Mouse (Mus musculus) liver, adult 2 months (tissue): ENCODE measurements around the gene Lpar2. TPM values are rescaled to one million over a fixed set of nuclear protein-coding genes. Genes with fewer than 3 reads are reported as not detected.

Experiments used
- DNase-seq: peaks from one replicate; pipeline ENCODE4 v3.0.0-alpha.2; 2011; ENCODE audit warnings: low read depth, low spot score; ENCODE audit errors: extremely low read depth
- H3K27ac ChIP-seq: fragments of 200-500 bp; replicated peaks from 2 replicates; pipeline ENCODE4 v1.5.1; 2012; ENCODE audit warnings: low read depth, mild to moderate bottlenecking, control low read depth, inconsistent platforms, low read length; ENCODE audit not compliant: insufficient read depth
- H3K27me3 ChIP-seq: fragments of 200-500 bp; 2 replicates; pipeline ENCODE4 v1.6.1; 2012; ENCODE audit warnings: mild to moderate bottlenecking, moderate library complexity, low read length, inconsistent platforms; ENCODE audit not compliant: control insufficient read depth, insufficient read depth
- H3K36me3 ChIP-seq: fragments of 200-500 bp; 2 replicates; pipeline ENCODE4 v1.6.1; 2012; ENCODE audit warnings: low read length, inconsistent platforms; ENCODE audit not compliant: control insufficient read depth, insufficient read depth
- H3K4me1 ChIP-seq: fragments of 200-500 bp; 2 replicates; pipeline ENCODE4 v1.6.1; 2011; ENCODE audit warnings: low read length; ENCODE audit not compliant: control insufficient read depth, insufficient read depth
- H3K4me3 ChIP-seq: fragments of 200-500 bp; 2 replicates; pipeline ENCODE4 v1.5.1; 2011; ENCODE audit warnings: low read depth, mild to moderate bottlenecking, control low read depth, low read length, moderate library complexity; ENCODE audit not compliant: insufficient read depth
- H3K79me2 ChIP-seq: fragments of 200-500 bp; 2 replicates; pipeline ENCODE4 v1.6.1; 2012; ENCODE audit warnings: inconsistent platforms, mild to moderate bottlenecking, low read length, moderate library complexity; ENCODE audit not compliant: control insufficient read depth, insufficient read depth
- H3K9ac ChIP-seq: fragments of 200-500 bp; 2 replicates; pipeline ENCODE4 v1.6.1; 2012; ENCODE audit warnings: low read depth, mild to moderate bottlenecking, control low read depth, inconsistent platforms, low read length
- CTCF ChIP-seq: fragments of 200-500 bp; IDR thresholded peaks from 2 replicates; pipeline ENCODE4 v1.5.1; 2011; ENCODE audit warnings: low read depth, low read length, control low read depth
- POLR2A ChIP-seq: fragments of 200-500 bp; IDR thresholded peaks from 2 replicates; pipeline ENCODE4 v1.6.1; 2011; ENCODE audit warnings: low read length, control low read depth; ENCODE audit not compliant: insufficient read depth; ENCODE audit errors: extremely low read depth
- WGBS: fragments of 180-500 bp; shearing (Covaris S2); methylation state at CpG from one replicate; pipeline ENCODE4 v1.1.7; 2018; 5-methylcytosine and 5-hydroxymethylcytosine counted together
- polyA plus RNA-seq: library from polyadenylated mRNA; depleted of rRNA; stranded (reverse); fragments of >200 nt; gene quantifications from 2 replicates; pipeline ENCODE4 v1.2.3, GENCODE M21; 2012
- total RNA-seq: library from RNA; depleted of rRNA; stranded (reverse); fragments of >200 nt; gene quantifications from 2 replicates; pipeline ENCODE4 v1.2.3, GENCODE M21; 2014

The Lpar2 gene
- total and polyA plus RNA-seq, 2 experiments = 0.18 to 0.77 TPM

DNA sequence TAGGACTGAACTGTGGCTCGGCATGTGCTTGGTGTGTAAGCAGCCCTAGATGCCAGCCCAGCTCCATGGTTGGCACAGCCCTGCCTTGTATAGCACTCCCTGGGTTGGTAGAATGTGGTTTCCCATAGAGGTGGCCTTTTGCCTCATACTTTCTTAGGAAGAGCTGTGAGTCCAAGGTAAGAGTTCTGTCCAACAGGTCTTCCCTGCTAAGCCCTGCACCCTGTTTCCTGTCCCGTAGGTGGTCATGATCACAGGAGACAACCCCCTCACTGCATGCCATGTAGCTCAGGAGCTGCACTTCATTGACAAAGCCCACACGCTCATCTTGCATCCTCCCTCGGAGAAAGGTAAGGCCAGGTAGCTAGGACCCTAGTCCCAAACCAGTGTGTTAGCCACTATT is 20.4 kb upstream of the Lpar2 start:
- no peak for TF ChIP-seq CTCF
- TF ChIP-seq POLR2A = no peak
- Histone ChIP-seq H3K4me1 (no peaks in the 10 kb centered on the region), H3K36me3 (peaks cover 52% of the 10 kb centered on the region), H3K27ac (no peak overlapping the region), H3K9ac (no peak overlapping the region), H3K79me2 (no peaks in the 10 kb centered on the region), H3K4me3 (no peak overlapping the region), H3K27me3 (no peaks in the 10 kb centered on the region)
- DNase-seq = no peak
- over 99% methylated on average over 4 of the region's 4 CpGs for WGBS

GRCm38 (mm10) chr8:69802216-69802615 is 20.0 kb upstream of the Lpar2 start:
- Histone ChIP-seq H3K27ac (no peak overlapping the region), H3K9ac (no peak overlapping the region), H3K79me2 (no peaks in the 10 kb centered on the region), H3K27me3 (no peaks in the 10 kb centered on the region), H3K4me1 (no peaks in the 10 kb centered on the region), H3K36me3 (peaks cover 52% of the 10 kb centered on the region), H3K4me3 (no peak overlapping the region)
- DNase-seq = no peak
- TF ChIP-seq POLR2A = no peak

- no peaks in the 10 kb centered on the region for H3K27me3 ChIP-seq
- TF ChIP-seq CTCF = no peak
- no peak for TF ChIP-seq POLR2A
- H3K79me2 ChIP-seq = no peaks in the 10 kb centered on the region
- H3K4me3 ChIP-seq = no peak overlapping the region
- peaks cover 45% of the 10 kb centered on the region for H3K36me3 ChIP-seq
- DNase-seq = no peak
- H3K9ac ChIP-seq = no peak overlapping the region
- H3K4me1 ChIP-seq = no peaks in the 10 kb centered on the region
- no peak overlapping the region for H3K27ac ChIP-seq
- WGBS = 92% methylated on average over 7 of the region's 7 CpGs
Measured at GRCm38 (mm10) chr8:69803366-69803765, 18.9 kb upstream of the Lpar2 start.

DNA sequence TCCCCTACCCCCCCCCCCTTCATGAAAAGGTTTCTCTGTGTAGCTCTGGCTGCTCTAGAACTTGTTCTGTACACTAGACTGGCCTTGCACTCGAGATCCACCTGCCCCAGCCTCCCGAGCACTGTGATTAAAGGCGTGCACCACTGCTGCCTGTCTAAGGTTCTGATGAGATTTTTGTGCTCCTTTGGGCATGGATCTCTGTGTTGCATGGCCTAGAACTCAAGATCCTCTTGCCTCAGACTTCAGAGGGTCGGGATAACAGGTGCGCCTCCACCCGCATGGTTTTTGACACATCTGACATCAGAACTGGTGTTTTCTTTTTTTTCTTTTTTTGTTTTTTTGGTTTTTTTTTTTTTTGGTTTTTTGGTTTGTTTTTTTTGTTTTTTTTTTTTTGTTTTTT is 17.7 kb upstream of the Lpar2 start:
- Histone ChIP-seq H3K9ac (no peak overlapping the region), H3K27ac (no peak overlapping the region), H3K36me3 (peaks cover 37% of the 10 kb centered on the region), H3K27me3 (no peaks in the 10 kb centered on the region), H3K79me2 (no peaks in the 10 kb centered on the region), H3K4me1 (0 out of 2 replicates have a peak, but pooled peaks cover 3% of the 10 kb centered on the region), H3K4me3 (no peak overlapping the region)
- WGBS = 93% methylated on average over 6 of the region's 6 CpGs
- DNase-seq = no peak
- TF ChIP-seq POLR2A (no peak), CTCF (no peak)

DNA sequence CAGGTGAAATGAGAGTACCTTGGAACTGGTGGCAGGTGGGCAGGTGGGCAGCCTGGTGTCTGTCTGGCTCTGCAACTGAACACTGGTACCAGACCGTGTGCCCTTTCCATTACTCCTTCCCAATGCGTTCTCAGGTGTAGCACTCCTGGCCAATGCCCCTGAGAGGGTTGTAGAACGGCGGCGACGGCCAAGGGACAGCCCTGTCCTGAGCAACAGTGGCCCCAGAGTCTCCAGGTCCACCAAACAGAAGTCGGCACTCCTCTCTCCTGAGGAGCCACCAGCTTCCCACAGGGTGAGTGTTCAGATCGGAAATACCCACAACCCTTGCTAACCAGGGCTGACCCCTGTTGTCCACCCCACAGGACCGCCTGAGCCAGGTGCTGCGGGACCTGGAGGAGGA is 17.1 kb upstream of the Lpar2 start:
- DNase-seq = no peak
- no peak overlapping the region for H3K4me3 ChIP-seq
- no peaks in the 10 kb centered on the region for H3K27me3 ChIP-seq
- WGBS = 94% methylated on average over 10 of the region's 10 CpGs
- H3K9ac ChIP-seq = no peak overlapping the region
- H3K4me1 ChIP-seq = 0 out of 2 replicates have a peak, but pooled peaks cover 3% of the 10 kb centered on the region
- TF ChIP-seq CTCF = no peak
- TF ChIP-seq POLR2A = no peak
- peaks cover 32% of the 10 kb centered on the region for H3K36me3 ChIP-seq
- no peak overlapping the region for H3K27ac ChIP-seq
- no peaks in the 10 kb centered on the region for H3K79me2 ChIP-seq

- peaks cover 29% of the 10 kb centered on the region for H3K36me3 ChIP-seq
- no peak overlapping the region for H3K4me3 ChIP-seq
- H3K27ac ChIP-seq = no peak overlapping the region
- WGBS = 87% methylated on average over 9 of the region's 9 CpGs
- H3K27me3 ChIP-seq = no peaks in the 10 kb centered on the region
- 0 out of 2 replicates have a peak, but pooled peaks cover 3% of the 10 kb centered on the region for H3K4me1 ChIP-seq
- H3K79me2 ChIP-seq = no peaks in the 10 kb centered on the region
- DNase-seq = no peak
- no peak overlapping the region for H3K9ac ChIP-seq
- TF ChIP-seq POLR2A = no peak
Measured at GRCm38 (mm10) chr8:69805491-69805890, 16.7 kb upstream of the Lpar2 start.
